Mouse (Mus musculus) megakaryocyte, embryonic 14.5 days (primary cell): ENCODE results near the gene Cpox.

Experiments used
- FLI1 ChIP-seq: IDR thresholded peaks from 2 replicates; pipeline ENCODE4 v1.6.1; 2012; ENCODE audit warnings: low read length, inconsistent platforms, mixed read lengths
- GATA1 ChIP-seq: IDR thresholded peaks from 3 replicates; pipeline ENCODE4 v1.6.1; 2012; ENCODE audit warnings: mixed read lengths, low read length, inconsistent platforms, borderline replicate concordance

- TF ChIP-seq GATA1: no peak
- TF ChIP-seq FLI1: no peak
These were observed 7.8 kb upstream of the Cpox start for GRCm38 (mm10) chr16:58662287-58662791.
